Mouse (Mus musculus) liver, adult 2 months (tissue): Measurements from ENCODE around the gene Babam2.

ENCODE experiments used
- CTCF ChIP-seq: fragments of 200-500 bp; IDR thresholded peaks from 2 replicates; pipeline ENCODE4 v1.5.1; 2011; ENCODE audit warnings: low read depth, low read length, control low read depth
- POLR2A ChIP-seq: fragments of 200-500 bp; IDR thresholded peaks from 2 replicates; pipeline ENCODE4 v1.6.1; 2011; ENCODE audit warnings: low read length, control low read depth; ENCODE audit not compliant: insufficient read depth; ENCODE audit errors: extremely low read depth

DNA sequence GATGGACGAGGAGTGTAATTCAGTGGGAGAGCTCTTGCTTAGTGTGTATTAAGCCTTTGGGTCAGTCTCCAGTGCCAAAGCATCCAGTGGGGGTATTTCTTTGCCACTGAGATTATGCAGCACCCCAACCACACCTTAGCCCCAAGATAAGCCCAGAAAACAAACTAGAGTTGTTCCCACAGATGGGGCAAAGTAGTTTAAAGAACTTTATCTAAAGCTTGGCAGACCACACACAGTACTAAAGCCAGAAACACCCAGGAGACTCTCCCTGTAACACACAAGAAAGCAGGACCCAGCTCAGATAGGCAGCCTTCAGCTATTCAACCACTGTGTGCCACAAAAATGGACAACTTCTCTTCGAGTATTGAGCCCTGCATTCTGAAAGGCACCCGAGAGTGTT, 376.6 kb downstream of the Babam2 start:
- TF ChIP-seq POLR2A, result no peak
- TF ChIP-seq CTCF, result no peak
